Mouse (Mus musculus) embryo, embryonic 11 days (tissue): ENCODE results near the gene Ildr2.

Source experiments
- DNase-seq: peaks from one replicate; pipeline ENCODE4 v3.0.0-alpha.2; 2015

The Ildr2 gene

GRCm38 (mm10) chr1:166344300-166345077 lies 90.5 kb downstream of the Ildr2 start:
- peak; percentile 49 for DNase-seq

- no peak for DNase-seq
Measured at GRCm38 (mm10) chr1:166345602-166346001, 91.7 kb downstream of the Ildr2 start.

- DNase-seq, result no peak
Measured at GRCm38 (mm10) chr1:166346906-166347305, 93.0 kb downstream of the Ildr2 start.

GRCm38 (mm10) chr1:166349341-166349740 lies 95.4 kb downstream of the Ildr2 start:
- DNase-seq, result peak; percentile 75

- peak; percentile 74 for DNase-seq
Measured at GRCm38 (mm10) chr1:166349751-166350150, 95.8 kb downstream of the Ildr2 start.

GRCm38 (mm10) chr1:166360157-166360855 lies 106.4 kb downstream of the Ildr2 start:
- DNase-seq, result peak; percentile 82

GRCm38 (mm10) chr1:166360896-166361295 lies 107.0 kb downstream of the Ildr2 start:
- no peak for DNase-seq

GRCm38 (mm10) chr1:166361842-166362241 lies 107.9 kb downstream of the Ildr2 start:
- no peak for DNase-seq

GRCm38 (mm10) chr1:166362659-166363058 lies 108.7 kb downstream of the Ildr2 start:
- DNase-seq, result no peak

GRCm38 (mm10) chr1:166363122-166363521 lies 109.2 kb downstream of the Ildr2 start:
- DNase-seq, result no peak
